ENCODE assay signal across 11 mouse cellular contexts in the genomic region with DNA sequence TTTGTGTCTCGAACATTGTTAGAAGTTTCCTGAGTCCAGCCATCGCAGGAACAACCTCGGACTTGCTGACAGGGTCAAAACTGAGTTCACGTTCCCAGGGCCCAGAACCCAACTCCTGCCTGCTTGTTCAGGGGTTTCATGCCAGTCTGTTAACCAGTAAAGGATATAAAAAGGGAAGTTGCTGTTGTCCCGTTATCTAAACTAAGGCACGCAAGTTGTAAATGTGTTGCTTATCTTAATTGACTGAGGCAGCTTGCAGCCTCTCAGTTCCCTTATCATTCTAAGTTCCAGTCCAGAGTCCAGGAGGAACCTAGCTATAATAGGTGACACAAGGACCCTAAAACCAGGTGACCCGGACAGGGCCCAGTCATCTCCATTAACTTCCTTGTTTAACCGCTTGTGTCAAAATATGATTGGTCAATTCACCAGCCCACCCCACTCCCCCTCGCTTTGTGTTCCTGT. TPM values are rescaled to one million over a fixed set of nuclear protein-coding genes. Genes with fewer than 3 reads are reported as not detected.
DNase-seq lines count a peak whose midpoint lies in the region; ATAC-seq and TF ChIP-seq lines count a peak whose summit lies in the region.
"Had no signal": no experiment of that assay in that cellular context is flagged by ENCODE, and none has a peak within 500 bp of the region (broad histone marks: within the 10 kb centered on the region; RNA-seq: fewer than 3 reads in every experiment).

No protein-coding gene starts in this region.

- H3K4me3 ChIP-seq in heart, postnatal 0 days (ENCODE audit: low read depth, low read length) = no peak overlapping the region
- H3K4me3 ChIP-seq in megakaryocyte, embryonic 14.5 days (replicated peaks) = peak overlapping the region; percentile 78
- no peak overlapping the region for H3K4me3 ChIP-seq in hindbrain, embryonic 14.5 days (replicated peaks; ENCODE audit: low read length)
- H3K4me3 ChIP-seq: neural tube, embryonic 12.5 days had no signal

- no peak for TF ChIP-seq EP300 in heart, postnatal 0 days (IDR thresholded peaks at IDR 0.05; ENCODE audit: low read depth)

- ATAC-seq in heart, postnatal 0 days (ENCODE audit: insufficient read depth, low read depth) = no peak
- ATAC-seq in hindbrain, embryonic 14.5 days (ENCODE audit: low FRiP score) = no peak
- no peak for ATAC-seq in activated CD4-positive, CD25-positive, alpha-beta regulatory T cell, adult 4 months
- ATAC-seq: forebrain, embryonic 16.5 days had no signal

- no peak overlapping the region for H3K4me2 ChIP-seq in heart, postnatal 0 days (ENCODE audit: low read depth, low read length)
- no peak overlapping the region for H3K4me2 ChIP-seq in hindbrain, embryonic 14.5 days (replicated peaks)
- H3K4me2 ChIP-seq: neural tube, embryonic 12.5 days had no signal

- peak; percentile 31 for DNase-seq in heart, adult 8-10 months (ENCODE audit: low spot score)
- no peak for DNase-seq in heart, adult 9 months (ENCODE audit: low spot score in 2 of 2)
- peak; percentile 93 for DNase-seq in MEL-GATA-1-ER (ENCODE audit: extremely low read depth, low read depth)
- DNase-seq in heart, postnatal 0 days (ENCODE audit: low spot score) = no peak
- DNase-seq in hindbrain, embryonic 14.5 days (ENCODE audit: low spot score) = no peak
- DNase-seq in urinary bladder, postnatal 10 days (ENCODE audit: low spot score) = no peak
- DNase-seq: lung, postnatal 4 days had no signal

- TF ChIP-seq CTCF in heart, postnatal 0 days (IDR thresholded peaks at IDR 0.05; ENCODE audit: low read depth) = no peak

- no peaks in the 10 kb centered on the region for H3K9me3 ChIP-seq in heart, postnatal 0 days (replicated peaks; ENCODE audit: control insufficient read depth, low read length)
- peaks cover 12% of the 10 kb centered on the region; the same call in 1 of the 2 replicates for H3K9me3 ChIP-seq in megakaryocyte, embryonic 14.5 days
- no peaks in the 10 kb centered on the region for H3K9me3 ChIP-seq in hindbrain, embryonic 14.5 days (ENCODE audit: control insufficient read depth, low read length)
- H3K9me3 ChIP-seq: neural tube, embryonic 12.5 days had no signal

- WGBS in heart, postnatal 0 days = 15% methylated on average over 9 of the region's 9 CpGs
- WGBS in hindbrain, embryonic 14.5 days = 79% methylated on average over 9 of the region's 9 CpGs

- peaks cover 8% of the 10 kb centered on the region for H3K4me1 ChIP-seq in heart, postnatal 0 days (ENCODE audit: control insufficient read depth, insufficient read depth)
- peaks cover 88% of the 10 kb centered on the region for H3K4me1 ChIP-seq in megakaryocyte, embryonic 14.5 days
- H3K4me1 ChIP-seq in hindbrain, embryonic 14.5 days (replicated peaks; ENCODE audit: control insufficient read depth, insufficient read depth, low read length) = no peaks in the 10 kb centered on the region
- H3K4me1 ChIP-seq: neural tube, embryonic 12.5 days had no signal

- no peaks in the 10 kb centered on the region for H3K36me3 ChIP-seq in heart, postnatal 0 days (replicated peaks; ENCODE audit: control insufficient read depth, insufficient read depth, low read length)
- no peaks in the 10 kb centered on the region for H3K36me3 ChIP-seq in megakaryocyte, embryonic 14.5 days (replicated peaks; ENCODE audit: low read length)
- H3K36me3 ChIP-seq in hindbrain, embryonic 14.5 days (replicated peaks; ENCODE audit: control insufficient read depth, insufficient read depth) = no peaks in the 10 kb centered on the region
- H3K36me3 ChIP-seq: neural tube, embryonic 12.5 days had no signal

- H3K27ac ChIP-seq in heart, postnatal 0 days (ENCODE audit: low read depth) = peak overlapping the region; percentile 62; the same call in 1 of the 2 replicates
- no peak overlapping the region for H3K27ac ChIP-seq in hindbrain, embryonic 14.5 days
- H3K27ac ChIP-seq: neural tube, embryonic 12.5 days had no signal

- no peak overlapping the region for H3K9ac ChIP-seq in heart, postnatal 0 days (replicated peaks; ENCODE audit: low read depth, low read length)
- no peak overlapping the region for H3K9ac ChIP-seq in hindbrain, embryonic 14.5 days
- H3K9ac ChIP-seq: neural tube, embryonic 12.5 days had no signal

- no peaks in the 10 kb centered on the region for H3K27me3 ChIP-seq in heart, postnatal 0 days (ENCODE audit: control insufficient read depth, insufficient read depth, low read length)
- no peaks in the 10 kb centered on the region for H3K27me3 ChIP-seq in megakaryocyte, embryonic 14.5 days (replicated peaks)
- H3K27me3 ChIP-seq in hindbrain, embryonic 14.5 days (ENCODE audit: control insufficient read depth, insufficient read depth, low read length) = no peaks in the 10 kb centered on the region
- H3K27me3 ChIP-seq: neural tube, embryonic 12.5 days had no signal

RNA-seq across cellular contexts. Expression of gene Agpat3, which starts 14.6 kb away (rescaled TPM):
- 100 to 1,000 TPM; 206 to 254 (median 219) TPM for total RNA-seq in heart, adult 8-10 months (2022)
- total RNA-seq in heart, postnatal 0 days (2014; rRNA removed; ENCODE audit: low replicate concordance) = 151 and 164 TPM in 2 replicates
- 173 and 182 TPM in 2 replicates for polyA plus RNA-seq in heart, postnatal 0 days (2015; fragmentation: Nextera tagmentation; extraction: Ambion mirVana)
- polyA plus RNA-seq in megakaryocyte, embryonic 14.5 days (2012; ENCODE audit: insufficient read depth, low replicate concordance) = 205 and 237 TPM in 2 replicates
- polyA plus RNA-seq in hindbrain, embryonic 14.5 days (2014; fragmentation: Nextera tagmentation; extraction: Ambion mirVana) = 80.3 and 81.5 TPM in 2 replicates
- 100 to 1,000 TPM in 1 of 2 experiments, 10 to 100 TPM in 1; 88.9 to 102 TPM for polyA plus RNA-seq in activated CD4-positive, CD25-positive, alpha-beta regulatory T cell, adult 4 months (2017; shearing (Covaris generic))

RNA-seq across cellular contexts. Expression of gene Rrp1, which starts 46.0 kb away (rescaled TPM):
- total RNA-seq in heart, adult 8-10 months (2022) = 100 to 1,000 TPM in 2 of 4 experiments, 10 to 100 TPM in 2; 87.2 to 106 (median 96.3) TPM
- 86.6 and 119 TPM in 2 replicates for total RNA-seq in heart, postnatal 0 days (2014; rRNA removed; ENCODE audit: low replicate concordance)
- 169 and 177 TPM in 2 replicates for polyA plus RNA-seq in heart, postnatal 0 days (2015; fragmentation: Nextera tagmentation; extraction: Ambion mirVana)
- 67.0 and 210 TPM in 2 replicates for polyA plus RNA-seq in megakaryocyte, embryonic 14.5 days (2012; ENCODE audit: insufficient read depth, low replicate concordance)
- 324 and 336 TPM in 2 replicates for polyA plus RNA-seq in hindbrain, embryonic 14.5 days (2014; fragmentation: Nextera tagmentation; extraction: Ambion mirVana)
- 100 to 1,000 TPM in 1 of 2 experiments, 10 to 100 TPM in 1; 92.2 to 124 TPM for polyA plus RNA-seq in activated CD4-positive, CD25-positive, alpha-beta regulatory T cell, adult 4 months (2017; shearing (Covaris generic))

RNA-seq across cellular contexts. Expression of gene Cstb, which starts 58.6 kb away (rescaled TPM):
- total RNA-seq in heart, adult 8-10 months (2022) = 10 to 100 TPM; 16.4 to 26.2 (median 24.4) TPM
- total RNA-seq in heart, postnatal 0 days (2014; rRNA removed; ENCODE audit: low replicate concordance) = 21.8 and 99.5 TPM in 2 replicates
- 149 and 153 TPM in 2 replicates for polyA plus RNA-seq in heart, postnatal 0 days (2015; fragmentation: Nextera tagmentation; extraction: Ambion mirVana)
- 8.0 and 101 TPM in 2 replicates for polyA plus RNA-seq in megakaryocyte, embryonic 14.5 days (2012; ENCODE audit: insufficient read depth, low replicate concordance)
- 97.3 and 119 TPM in 2 replicates for polyA plus RNA-seq in hindbrain, embryonic 14.5 days (2014; fragmentation: Nextera tagmentation; extraction: Ambion mirVana)
- polyA plus RNA-seq in activated CD4-positive, CD25-positive, alpha-beta regulatory T cell, adult 4 months (2017; shearing (Covaris generic)) = 100 to 1,000 TPM; 166 to 179 TPM

Comparison
In these comparisons a context has a peak if more than half of its experiments do, and no peak if none do; other contexts are left out.
1. DNase-seq: peak in heart, adult 8-10 months (single experiment) and MEL-GATA-1-ER (single experiment); none in heart, adult 9 months (0 of 2), heart, postnatal 0 days (single experiment), hindbrain, embryonic 14.5 days (single experiment) and urinary bladder, postnatal 10 days (single experiment).